Mouse (Mus musculus) C2C12 (cell line): ENCODE results near the gene Naaladl2.

Source experiments
- CTCF ChIP-seq: IDR thresholded peaks from one replicate; pipeline ENCODE4 v1.5.1; 2011; ENCODE audit not compliant: control insufficient read depth, insufficient read depth, insufficient read length
- FOSL1 ChIP-seq: IDR thresholded peaks from one replicate; pipeline ENCODE4 v1.8.0; 2011; ENCODE audit warnings: mild to moderate bottlenecking, low read length; ENCODE audit not compliant: poor library complexity, insufficient read depth, severe bottlenecking
- MAX ChIP-seq: IDR thresholded peaks from one replicate; pipeline ENCODE4 v1.6.1; 2011; ENCODE audit warnings: mild to moderate bottlenecking, control low read depth
- MYOG ChIP-seq: IDR thresholded peaks from one replicate; pipeline ENCODE4 v1.6.1; 2011; ENCODE audit not compliant: control insufficient read depth, insufficient read length; ENCODE audit errors: extremely low read depth
- USF1 ChIP-seq: IDR thresholded peaks from one replicate; pipeline ENCODE4 v1.6.1; 2011; ENCODE audit warnings: low read depth, mild to moderate bottlenecking, control low read depth, moderate library complexity

- TF ChIP-seq CTCF (no peak), USF1 (no peak), FOSL1 (no peak), MYOG (no peak), MAX (no peak)
Measured at GRCm38 (mm10) chr3:24719181-24719749, 424.8 kb downstream of the Naaladl2 start.
